Mouse (Mus musculus): ENCODE data around the gene Upp2.

Upp2 gene

GRCm38 (mm10) chr2:58778986-58779495 lies 211.9 kb downstream of the Upp2 start:
- no peak for DNase-seq

- DNase-seq, result no peak
Measured at GRCm38 (mm10) chr2:58783526-58783925, 216.4 kb downstream of the Upp2 start.

GRCm38 (mm10) chr2:58786177-58786576 lies 219.1 kb downstream of the Upp2 start:
- no peak for DNase-seq

GRCm38 (mm10) chr2:58786681-58787080 lies 219.6 kb downstream of the Upp2 start:
- no peak for DNase-seq

GRCm38 (mm10) chr2:58787360-58787759 lies 220.3 kb downstream of the Upp2 start:
- DNase-seq, result no peak

GRCm38 (mm10) chr2:58789934-58790333 lies 222.8 kb downstream of the Upp2 start:
- DNase-seq, result no peak

GRCm38 (mm10) chr2:58790361-58790760 lies 223.3 kb downstream of the Upp2 start:
- DNase-seq, result no peak

GRCm38 (mm10) chr2:58794489-58794888 lies 227.4 kb downstream of the Upp2 start:
- DNase-seq, result no peak

GRCm38 (mm10) chr2:58795432-58795831 lies 228.3 kb downstream of the Upp2 start:
- no peak for DNase-seq

- DNase-seq, result no peak
Measured at GRCm38 (mm10) chr2:58797506-58797905, 230.4 kb downstream of the Upp2 start.

- DNase-seq, result no peak
Measured at GRCm38 (mm10) chr2:58799126-58799525, 232.0 kb downstream of the Upp2 start.

- DNase-seq, result no peak
Measured at GRCm38 (mm10) chr2:58799623-58800022, 232.5 kb downstream of the Upp2 start.

GRCm38 (mm10) chr2:58812941-58813340 lies 245.8 kb downstream of the Upp2 start:
- no peak for DNase-seq

GRCm38 (mm10) chr2:58828910-58829600 lies 262.0 kb downstream of the Upp2 start:
- DNase-seq, result no peak

GRCm38 (mm10) chr2:58829981-58830742 lies 263.1 kb downstream of the Upp2 start:
- DNase-seq, result no peak

GRCm38 (mm10) chr2:58832253-58832980 lies 265.3 kb downstream of the Upp2 start:
- DNase-seq, result no peak

GRCm38 (mm10) chr2:58841021-58841420 lies 273.9 kb downstream of the Upp2 start:
- no peak for DNase-seq

- DNase-seq, result no peak
Measured at GRCm38 (mm10) chr2:58842443-58842842, 275.3 kb downstream of the Upp2 start.
